Mouse (Mus musculus) cortical plate, adult 2 months (tissue): ENCODE results near the gene D430019H16Rik.

Experiments
- CTCF ChIP-seq: fragments of 200-500 bp; IDR thresholded peaks from 2 replicates; pipeline ENCODE4 v1.5.1; 2011; ENCODE audit warnings: mild to moderate bottlenecking, control low read depth, low read length; ENCODE audit not compliant: insufficient read depth; ENCODE audit errors: extremely low read depth
- POLR2A ChIP-seq: fragments of 200-500 bp; IDR thresholded peaks from 2 replicates; pipeline ENCODE4 v1.6.1; 2011; ENCODE audit warnings: mild to moderate bottlenecking, low read length, control low read depth; ENCODE audit not compliant: insufficient read depth; ENCODE audit errors: extremely low read depth

DNA sequence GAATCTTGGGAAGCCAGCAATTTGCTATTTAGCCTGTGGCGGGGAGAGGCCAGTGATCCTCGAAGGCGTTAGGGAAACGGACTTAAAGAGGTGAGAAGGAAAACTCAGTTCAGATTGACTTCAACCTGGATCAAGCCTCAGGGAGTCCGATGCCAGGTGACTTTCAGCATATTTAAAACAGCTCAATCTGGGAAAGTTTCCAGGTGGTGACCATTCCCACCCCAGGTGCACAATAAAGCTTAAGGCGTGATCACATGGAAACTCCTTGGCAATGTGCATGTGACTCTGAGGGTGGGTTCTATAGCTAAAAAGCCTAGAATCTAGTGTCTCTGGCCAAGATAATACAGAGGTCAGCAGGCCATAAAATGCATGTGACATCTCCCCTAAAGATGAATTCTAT is 7.4 kb downstream of the D430019H16Rik start:
- TF ChIP-seq POLR2A (no peak), CTCF (no peak)
